ENCODE assay signal across 8 mouse cellular contexts in the genomic region with DNA sequence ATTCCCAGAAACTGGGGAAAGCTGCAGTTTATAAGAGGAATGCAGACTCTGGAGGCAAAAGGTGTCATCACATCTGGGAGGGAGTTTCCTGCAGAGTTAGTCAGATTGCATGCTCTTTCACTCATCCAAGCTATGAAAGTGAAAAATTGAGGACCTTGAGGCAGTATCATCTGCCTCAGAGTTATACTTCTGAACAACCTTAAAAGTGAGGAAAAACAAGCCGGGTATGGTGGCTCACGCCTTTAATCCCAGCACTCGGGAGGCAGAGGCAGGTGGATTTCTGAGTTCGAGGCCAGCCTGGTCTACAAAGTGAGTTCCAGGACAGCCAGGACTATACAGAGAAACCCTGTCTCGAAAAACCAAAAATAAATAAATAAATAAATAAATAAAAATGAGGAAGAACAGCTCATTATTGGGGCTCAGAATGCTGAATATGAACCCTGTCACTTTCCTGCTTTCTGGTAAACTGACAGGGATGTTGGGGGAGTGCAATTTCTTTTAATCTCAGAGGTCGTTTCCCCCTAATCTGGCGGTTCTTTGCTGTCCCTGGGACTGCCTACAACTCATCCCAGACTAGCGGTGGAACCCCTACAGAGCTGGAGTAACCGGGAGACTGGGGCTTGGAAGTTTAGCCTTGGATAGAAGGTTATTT. TPM values are rescaled to one million over a fixed set of nuclear protein-coding genes. Genes with fewer than 3 reads are reported as not detected.
A peak's percentile ranks its signal among the peaks of the same experiment; 100 is the strongest.
DNase-seq lines count a peak whose midpoint lies in the region; ATAC-seq and TF ChIP-seq lines count a peak whose summit lies in the region.

No protein-coding gene starts in this region.

- CTCF ChIA-PET in Patski (lab: Charles Lee): interaction anchor here (0.5 to 2.5 kb wide), 5 partner anchors 14 to 173 kb away, joined by 3 to 6 read pairs (median 3); no protein-coding TSS in a partner anchor

- POLR2A ChIA-PET in Patski (lab: Charles Lee): interaction anchor here (1.2 kb wide), 1 partner anchor 12 kb away, joined by 3 read pairs; no protein-coding TSS in a partner anchor

- H3K4me2 ChIP-seq in kidney, embryonic 16.5 days (replicated peaks; ENCODE audit: low read depth, low read length): peak overlapping the region; percentile 89
- H3K4me2 ChIP-seq in hindbrain, embryonic 12.5 days (replicated peaks): peak overlapping the region; percentile 85
- H3K4me2 ChIP-seq in midbrain, embryonic 12.5 days (replicated peaks): peak overlapping the region; percentile 68

- peaks cover 22% of the 10 kb centered on the region for H3K36me3 ChIP-seq in kidney, embryonic 16.5 days (ENCODE audit: insufficient read depth, low read length)
- peaks cover 23% of the 10 kb centered on the region for H3K36me3 ChIP-seq in hindbrain, embryonic 12.5 days
- peaks cover 24% of the 10 kb centered on the region for H3K36me3 ChIP-seq in midbrain, embryonic 12.5 days

- no peaks in the 10 kb centered on the region for H3K27me3 ChIP-seq in kidney, embryonic 16.5 days (ENCODE audit: insufficient read depth, low read length)
- no peaks in the 10 kb centered on the region for H3K27me3 ChIP-seq in Patski
- no peaks in the 10 kb centered on the region for H3K27me3 ChIP-seq in hindbrain, embryonic 12.5 days
- peaks cover 4% of the 10 kb centered on the region; the same call in 1 of the 2 replicates for H3K27me3 ChIP-seq in midbrain, embryonic 12.5 days

- peak overlapping the region; percentile 86 for H3K27ac ChIP-seq in kidney, embryonic 16.5 days (ENCODE audit: low read length)
- peak overlapping the region; percentile 86 for H3K27ac ChIP-seq in hindbrain, embryonic 12.5 days
- H3K27ac ChIP-seq in midbrain, embryonic 12.5 days (replicated peaks): peak overlapping the region; percentile 63

- no peak for TF ChIP-seq CTCF in Patski (IDR thresholded peaks at IDR 0.05)

- H3K9me3 ChIP-seq in kidney, embryonic 16.5 days (ENCODE audit: low read length): no peaks in the 10 kb centered on the region
- H3K9me3 ChIP-seq in hindbrain, embryonic 12.5 days (replicated peaks): no peaks in the 10 kb centered on the region
- H3K9me3 ChIP-seq in midbrain, embryonic 12.5 days: no peaks in the 10 kb centered on the region

- 47% methylated on average over 9 of the region's 9 CpGs for WGBS in kidney, embryonic 16.5 days
- 47% methylated on average over 9 of the region's 9 CpGs for WGBS in hindbrain, embryonic 12.5 days
- 42% methylated on average over 9 of the region's 9 CpGs for WGBS in midbrain, embryonic 12.5 days

- peak overlapping the region; percentile 74 for H3K4me3 ChIP-seq in kidney, embryonic 16.5 days (ENCODE audit: low read length)
- peak overlapping the region; percentile 84 for H3K4me3 ChIP-seq in hindbrain, embryonic 12.5 days
- H3K4me3 ChIP-seq in midbrain, embryonic 12.5 days: peak overlapping the region; percentile 86

- peak overlapping the region; percentile 87 for H3K9ac ChIP-seq in kidney, embryonic 16.5 days (replicated peaks; ENCODE audit: low read length)
- peak overlapping the region; percentile 82 for H3K9ac ChIP-seq in hindbrain, embryonic 12.5 days
- peak overlapping the region; percentile 83 for H3K9ac ChIP-seq in midbrain, embryonic 12.5 days (replicated peaks)

- DNase-seq in kidney, adult 8-10 months: no peak
- no peak for DNase-seq in Patski (ENCODE audit: low read depth, low spot score)
- no peak for DNase-seq in kidney, postnatal 25 days
- no peak for DNase-seq in layer of hippocampus, adult 8-10 months (ENCODE audit: low spot score in 2 of 2)

- in situ Hi-C loops in Patski (cut with MboI; ENCODE audit: low pct_unique_long_range_greater_than_20kb): no loop called here

- peaks cover 14% of the 10 kb centered on the region for H3K4me1 ChIP-seq in kidney, embryonic 16.5 days (ENCODE audit: insufficient read depth, low read length)
- H3K4me1 ChIP-seq in hindbrain, embryonic 12.5 days: peaks cover 5% of the 10 kb centered on the region
- H3K4me1 ChIP-seq in midbrain, embryonic 12.5 days: peaks cover 6% of the 10 kb centered on the region

- peak; percentile 42; the same call in 1 of the 2 replicates for ATAC-seq in kidney, embryonic 16.5 days (ENCODE audit: low FRiP score, low TSS enrichment)
- peak; percentile 23 for ATAC-seq in Patski
- peak; percentile 30; the same call in 1 of the 2 replicates for ATAC-seq in hindbrain, embryonic 12.5 days (ENCODE audit: low FRiP score)
- ATAC-seq in midbrain, embryonic 12.5 days (ENCODE audit: low FRiP score, low read depth): peak; percentile 32
- ATAC-seq in erythroid progenitor cell, adult 5-6 weeks (replicated peaks; ENCODE audit: low FRiP score, poor library complexity, severe bottlenecking): no peak

RNA-seq across cellular contexts. Expression of gene Tmem128, which starts 0.4 kb away (rescaled TPM):
- polyA plus RNA-seq in kidney, embryonic 16.5 days (2015; fragmentation: Nextera tagmentation; extraction: Ambion mirVana): 90.3 and 93.5 TPM in 2 replicates
- polyA plus RNA-seq in Patski (2021): 63.1 TPM
- polyA plus RNA-seq in hindbrain, embryonic 12.5 days (2016; fragmentation: Nextera tagmentation; extraction: Ambion mirVana): 85.4 and 90.4 TPM in 2 replicates
- 88.3 and 100 TPM in 2 replicates for polyA plus RNA-seq in midbrain, embryonic 12.5 days (2016; fragmentation: Nextera tagmentation; extraction: Ambion mirVana)
- 39.3 and 63.3 TPM in 2 replicates for total RNA-seq in erythroid progenitor cell, adult 5-6 weeks (2015; ENCODE audit: low replicate concordance)
- 16.0 and 16.2 TPM in 2 replicates for total RNA-seq in erythroid progenitor cell, adult 5-6 weeks (2017; ENCODE audit: low replicate concordance)
- 10 to 100 TPM; 29.0 to 34.0 (median 30.1) TPM for total RNA-seq in layer of hippocampus, adult 8-10 months (2022)

RNA-seq across cellular contexts. Expression of gene Otop1, which starts 16.2 kb away (rescaled TPM):
- polyA plus RNA-seq in kidney, embryonic 16.5 days (2015; fragmentation: Nextera tagmentation; extraction: Ambion mirVana): not detected in 2 replicates
- not detected for polyA plus RNA-seq in Patski (2021)
- 0.48 TPM in 1 of 2 replicates, not detected in the other for polyA plus RNA-seq in hindbrain, embryonic 12.5 days (2016; fragmentation: Nextera tagmentation; extraction: Ambion mirVana)
- polyA plus RNA-seq in midbrain, embryonic 12.5 days (2016; fragmentation: Nextera tagmentation; extraction: Ambion mirVana): not detected in 2 replicates
- not detected in 2 replicates for total RNA-seq in erythroid progenitor cell, adult 5-6 weeks (2015; ENCODE audit: low replicate concordance)
- total RNA-seq in erythroid progenitor cell, adult 5-6 weeks (2017; ENCODE audit: low replicate concordance): not detected in 2 replicates
- total RNA-seq in layer of hippocampus, adult 8-10 months (2022): not detected

RNA-seq across cellular contexts. Expression of gene Lyar, which starts 39.3 kb away (rescaled TPM):
- 82.1 and 92.7 TPM in 2 replicates for polyA plus RNA-seq in kidney, embryonic 16.5 days (2015; fragmentation: Nextera tagmentation; extraction: Ambion mirVana)
- 36.6 TPM for polyA plus RNA-seq in Patski (2021)
- polyA plus RNA-seq in hindbrain, embryonic 12.5 days (2016; fragmentation: Nextera tagmentation; extraction: Ambion mirVana): 84.8 and 91.9 TPM in 2 replicates
- polyA plus RNA-seq in midbrain, embryonic 12.5 days (2016; fragmentation: Nextera tagmentation; extraction: Ambion mirVana): 100 and 113 TPM in 2 replicates
- 14.8 and 18.9 TPM in 2 replicates for total RNA-seq in erythroid progenitor cell, adult 5-6 weeks (2015; ENCODE audit: low replicate concordance)
- total RNA-seq in erythroid progenitor cell, adult 5-6 weeks (2017; ENCODE audit: low replicate concordance): 11.0 and 30.8 TPM in 2 replicates
- 10 to 100 TPM in 2 of 4 experiments, 1 to 10 TPM in 2; 7.5 to 11.5 (median 10.0) TPM for total RNA-seq in layer of hippocampus, adult 8-10 months (2022)

RNA-seq across cellular contexts. Expression of gene Zbtb49, which starts 39.3 kb away (rescaled TPM):
- polyA plus RNA-seq in kidney, embryonic 16.5 days (2015; fragmentation: Nextera tagmentation; extraction: Ambion mirVana): 16.0 and 17.4 TPM in 2 replicates
- polyA plus RNA-seq in Patski (2021): 11.9 TPM
- 24.1 and 24.6 TPM in 2 replicates for polyA plus RNA-seq in hindbrain, embryonic 12.5 days (2016; fragmentation: Nextera tagmentation; extraction: Ambion mirVana)
- 22.0 and 26.8 TPM in 2 replicates for polyA plus RNA-seq in midbrain, embryonic 12.5 days (2016; fragmentation: Nextera tagmentation; extraction: Ambion mirVana)
- 1.1 and 2.1 TPM in 2 replicates for total RNA-seq in erythroid progenitor cell, adult 5-6 weeks (2015; ENCODE audit: low replicate concordance)
- total RNA-seq in erythroid progenitor cell, adult 5-6 weeks (2017; ENCODE audit: low replicate concordance): 3.0 and 4.4 TPM in 2 replicates
- total RNA-seq in layer of hippocampus, adult 8-10 months (2022): 10 to 100 TPM; 17.1 to 21.8 (median 21.0) TPM

RNA-seq across cellular contexts. Expression of gene Drd5, which starts 59.6 kb away (rescaled TPM):
- polyA plus RNA-seq in kidney, embryonic 16.5 days (2015; fragmentation: Nextera tagmentation; extraction: Ambion mirVana): not detected in 2 replicates
- not detected for polyA plus RNA-seq in Patski (2021)
- polyA plus RNA-seq in hindbrain, embryonic 12.5 days (2016; fragmentation: Nextera tagmentation; extraction: Ambion mirVana): 0.09 and 0.14 TPM in 2 replicates
- 0.13 and 0.18 TPM in 2 replicates for polyA plus RNA-seq in midbrain, embryonic 12.5 days (2016; fragmentation: Nextera tagmentation; extraction: Ambion mirVana)
- total RNA-seq in erythroid progenitor cell, adult 5-6 weeks (2015; ENCODE audit: low replicate concordance): not detected in 2 replicates
- total RNA-seq in erythroid progenitor cell, adult 5-6 weeks (2017; ENCODE audit: low replicate concordance): not detected in 2 replicates
- total RNA-seq in layer of hippocampus, adult 8-10 months (2022): 10 to 100 TPM; 11.7 to 14.1 (median 12.9) TPM
